Mouse (Mus musculus) bone marrow macrophage, adult 2 months (primary cell): ENCODE measurements at regions not wholly inside any gene's neighbourhood (a gene's known extent, or its start where the extent isn't known, plus 50 kb on each side); places are given as distances from the start of the nearest gene placed in this dataset.

Experiments used
- H3K27ac ChIP-seq: 2 replicates; pipeline ENCODE4 v1.5.1; 2012; ENCODE audit warnings: low read depth, low read length; ENCODE audit not compliant: insufficient read depth
- H3K4me1 ChIP-seq: 2 replicates; pipeline ENCODE4 v1.6.1; 2012; ENCODE audit warnings: low read length; ENCODE audit not compliant: control insufficient read depth, insufficient read depth
- H3K4me3 ChIP-seq: 2 replicates; pipeline ENCODE4 v1.5.1; 2012; ENCODE audit warnings: mild to moderate bottlenecking, low read length, moderate library complexity; ENCODE audit not compliant: insufficient read depth
- CTCF ChIP-seq: IDR thresholded peaks from 2 replicates; pipeline ENCODE4 v1.5.1; 2012; ENCODE audit warnings: low read depth, mild to moderate bottlenecking, low read length, moderate library complexity
- POLR2A ChIP-seq: IDR thresholded peaks from 2 replicates; pipeline ENCODE4 v1.6.1; 2012; ENCODE audit warnings: mild to moderate bottlenecking, low read depth, low read length, borderline replicate concordance

DNA sequence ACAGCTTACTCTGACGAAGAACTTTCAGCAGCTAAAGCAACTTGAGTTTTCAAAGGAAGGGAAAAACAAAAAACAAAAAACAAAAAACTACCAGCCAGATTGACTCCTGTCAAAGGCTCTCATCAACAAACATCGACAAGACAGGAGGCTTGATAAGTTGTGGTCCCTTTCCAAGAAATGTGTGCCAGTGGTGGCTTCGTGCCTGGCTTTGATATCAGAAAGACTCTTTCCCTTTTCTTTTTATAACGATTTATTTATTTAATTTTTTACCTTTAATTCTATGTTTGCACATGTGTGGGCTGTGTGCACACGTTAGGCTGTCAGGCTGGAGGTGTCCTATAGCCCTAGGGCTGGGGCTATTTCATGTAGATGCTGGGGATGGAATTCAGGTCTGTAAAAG, 60.4 kb downstream of the Dact1 start:
- Histone ChIP-seq H3K4me1 (no peaks in the 10 kb centered on the region), H3K4me3 (no peak overlapping the region), H3K27ac (no peak overlapping the region)
- TF ChIP-seq CTCF (no peak), POLR2A (no peak)

- TF ChIP-seq CTCF (no peak), POLR2A (no peak)
- no peak overlapping the region for H3K4me3 ChIP-seq
- H3K27ac ChIP-seq, result no peak overlapping the region
- no peaks in the 10 kb centered on the region for H3K4me1 ChIP-seq
These were observed 62.3 kb downstream of the Dact1 start for GRCm38 (mm10) chr12:71371948-71372347.

- TF ChIP-seq CTCF, result no peak
- TF ChIP-seq POLR2A, result no peak
- Histone ChIP-seq H3K4me1 (no peaks in the 10 kb centered on the region), H3K27ac (no peak overlapping the region), H3K4me3 (no peak overlapping the region)
These were observed 63.9 kb downstream of the Dact1 start for GRCm38 (mm10) chr12:71373633-71374032.

- Histone ChIP-seq H3K4me3 (no peak overlapping the region), H3K4me1 (no peaks in the 10 kb centered on the region), H3K27ac (no peak overlapping the region)
- TF ChIP-seq POLR2A, result no peak
- no peak for TF ChIP-seq CTCF
These were observed 66.8 kb downstream of the Dact1 start for GRCm38 (mm10) chr12:71376446-71376845.

- no peak overlapping the region for H3K4me3 ChIP-seq
- TF ChIP-seq CTCF (no peak), POLR2A (no peak)
- no peak overlapping the region for H3K27ac ChIP-seq
- no peaks in the 10 kb centered on the region for H3K4me1 ChIP-seq
These were observed 67.3 kb downstream of the Dact1 start for GRCm38 (mm10) chr12:71376966-71377365.

DNA sequence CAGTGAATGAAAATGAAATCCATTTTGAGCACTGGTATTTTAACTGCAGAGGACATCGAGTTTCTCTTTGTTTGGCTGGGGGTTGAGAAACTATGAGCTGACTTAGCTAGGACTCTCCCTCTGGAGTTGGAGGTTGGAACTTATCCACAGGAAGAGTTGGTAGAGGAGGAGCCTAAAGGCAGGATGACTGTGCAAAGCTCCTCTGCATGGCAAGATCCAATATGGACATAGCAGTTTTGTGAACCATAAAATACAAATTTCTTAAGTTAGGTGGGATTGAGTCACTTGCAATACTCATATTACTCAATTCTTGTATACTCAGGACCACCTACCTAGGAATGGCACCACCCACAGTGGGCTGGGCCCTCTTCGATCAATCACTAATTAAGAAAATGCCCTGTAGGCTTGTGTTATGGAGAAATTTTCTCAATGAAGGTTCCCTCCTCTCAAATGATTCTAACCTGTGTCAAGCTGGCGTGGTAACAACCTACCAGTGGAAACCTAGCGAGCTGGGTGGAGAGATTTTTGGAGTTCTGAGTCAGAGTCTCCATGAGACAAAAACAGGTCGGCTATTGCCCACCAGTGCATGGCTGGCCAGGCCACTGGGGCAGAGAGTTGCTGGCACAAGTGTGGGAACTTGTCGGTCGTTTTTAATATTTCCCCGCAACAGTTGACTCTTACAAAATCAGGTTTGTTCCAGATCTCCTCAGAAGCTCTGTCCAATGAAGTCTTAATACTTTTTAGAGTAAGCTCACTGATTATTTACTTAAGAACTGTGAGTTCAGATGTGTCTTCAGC, 70.1 kb downstream of the Dact1 start:
- TF ChIP-seq POLR2A (no peak), CTCF (no peak)
- Histone ChIP-seq H3K4me1 (no peaks in the 10 kb centered on the region), H3K27ac (no peak overlapping the region), H3K4me3 (no peak overlapping the region)

GRCm38 (mm10) chr12:71380424-71380761, 70.7 kb downstream of the Dact1 start:
- H3K4me1 ChIP-seq, result no peaks in the 10 kb centered on the region
- no peak for TF ChIP-seq POLR2A
- no peak for TF ChIP-seq CTCF
- H3K4me3 ChIP-seq, result no peak overlapping the region
- H3K27ac ChIP-seq, result no peak overlapping the region

- no peaks in the 10 kb centered on the region for H3K4me1 ChIP-seq
- no peak overlapping the region for H3K27ac ChIP-seq
- H3K4me3 ChIP-seq, result no peak overlapping the region
- no peak for TF ChIP-seq CTCF
- no peak for TF ChIP-seq POLR2A
These were observed 76.6 kb downstream of the Dact1 start for GRCm38 (mm10) chr12:71386251-71386650.

GRCm38 (mm10) chr12:71391481-71391880, 81.8 kb downstream of the Dact1 start:
- TF ChIP-seq CTCF (no peak), POLR2A (no peak)
- Histone ChIP-seq H3K27ac (no peak overlapping the region), H3K4me3 (no peak overlapping the region), H3K4me1 (no peaks in the 10 kb centered on the region)

DNA sequence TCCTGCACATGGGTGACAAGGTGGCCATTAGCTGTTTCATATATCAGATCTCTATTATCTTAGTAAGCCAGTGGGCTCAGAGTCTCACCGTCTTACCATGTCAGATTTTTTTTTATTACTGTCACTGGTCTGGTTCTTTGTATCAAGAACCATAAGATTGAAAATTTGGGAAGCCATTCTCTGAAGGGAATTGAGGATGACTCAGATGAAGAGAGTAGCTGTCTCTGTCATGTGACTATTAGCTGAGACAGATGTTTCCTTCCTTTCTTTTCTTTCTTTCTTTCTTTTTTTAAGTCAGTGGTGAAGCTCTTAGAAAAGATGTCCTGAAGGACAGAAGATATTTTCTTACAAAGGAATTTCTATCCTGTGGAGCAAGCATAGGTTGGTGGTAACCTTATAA, 84.1 kb downstream of the Dact1 start:
- TF ChIP-seq CTCF, result no peak
- no peak for TF ChIP-seq POLR2A
- no peak overlapping the region for H3K27ac ChIP-seq
- no peaks in the 10 kb centered on the region for H3K4me1 ChIP-seq
- no peak overlapping the region for H3K4me3 ChIP-seq
